Mouse (Mus musculus) forebrain, embryonic 11.5 days (tissue): ENCODE measurements at regions not wholly inside any gene's neighbourhood (a gene's known extent, or its start where the extent isn't known, plus 50 kb on each side); places are given as distances from the start of the nearest gene placed in this dataset.

Source experiments
- ATAC-seq: fragments of 200-750 bp; cut with Nextera tagmentation; replicated peaks from 2 replicates; pipeline ENCODE4 v1.8.0; 2017; ENCODE audit warnings: moderate TSS enrichment; ENCODE audit not compliant: low FRiP score
- DNase-seq: peaks from one replicate; pipeline ENCODE4 v3.0.0-alpha.2; 2017; ENCODE audit warnings: low spot score
- H3K27ac ChIP-seq: fragments of 300-500 bp; sonication (generic); 2 replicates; pipeline ENCODE4 v1.5.1; 2014; ENCODE audit warnings: low read depth, low read length
- H3K27me3 ChIP-seq: fragments of 300-500 bp; sonication (generic); 2 replicates; pipeline ENCODE4 v1.6.1; 2014; ENCODE audit warnings: mild to moderate bottlenecking, low read length, mixed read lengths; ENCODE audit not compliant: control insufficient read depth, insufficient read depth
- H3K36me3 ChIP-seq: fragments of 300-500 bp; sonication (generic); 2 replicates; pipeline ENCODE4 v1.6.1; 2014; ENCODE audit warnings: mild to moderate bottlenecking, low read length, moderate library complexity, mixed read lengths; ENCODE audit not compliant: control insufficient read depth, insufficient read depth
- H3K4me1 ChIP-seq: fragments of 300-500 bp; sonication (generic); replicated peaks from 2 replicates; pipeline ENCODE4 v1.6.1; 2014; ENCODE audit warnings: low read length, mixed read lengths; ENCODE audit not compliant: control insufficient read depth, insufficient read depth
- H3K4me2 ChIP-seq: fragments of 300-500 bp; sonication (generic); 2 replicates; pipeline ENCODE4 v1.6.1; 2014; ENCODE audit warnings: low read depth, mild to moderate bottlenecking, low read length, moderate library complexity, mixed read lengths; ENCODE audit not compliant: severe bottlenecking
- H3K4me3 ChIP-seq: fragments of 300-500 bp; sonication (generic); 2 replicates; pipeline ENCODE4 v1.5.1; 2014; ENCODE audit warnings: low read depth, low read length
- H3K9ac ChIP-seq: fragments of 300-500 bp; sonication (generic); 2 replicates; pipeline ENCODE4 v1.6.1; 2014; ENCODE audit warnings: low read length
- H3K9me3 ChIP-seq: fragments of 300-500 bp; sonication (generic); 2 replicates; pipeline ENCODE4 v1.6.1; 2016; ENCODE audit warnings: low read length, mixed read lengths; ENCODE audit not compliant: control insufficient read depth
- WGBS: fragments of 180-500 bp; shearing (Covaris S2); extraction: QIAGEN DNeasy Blood & Tissue Kit; methylation state at CpG from one replicate; pipeline ENCODE4 v1.1.7; 2014; 5-methylcytosine and 5-hydroxymethylcytosine counted together

GRCm38 (mm10) chr11:18621777-18622176, 397.0 kb downstream of the Meis1 start:
- H3K36me3 ChIP-seq = no peaks in the 10 kb centered on the region
- no peaks in the 10 kb centered on the region for H3K27me3 ChIP-seq
- 28% methylated on average over 3 of the region's 3 CpGs for WGBS
- peak; percentile 82 for ATAC-seq
- H3K4me3 ChIP-seq = no peak overlapping the region
- no peak overlapping the region for H3K4me2 ChIP-seq
- no peak overlapping the region for H3K27ac ChIP-seq
- H3K9me3 ChIP-seq = no peaks in the 10 kb centered on the region
- no peak for DNase-seq
- peaks cover 5% of the 10 kb centered on the region; the same call in 1 of the 2 replicates for H3K4me1 ChIP-seq
- H3K9ac ChIP-seq = no peak overlapping the region

- ATAC-seq = peak; percentile 51; the same call in 1 of the 2 replicates
- Histone ChIP-seq H3K36me3 (no peaks in the 10 kb centered on the region), H3K9ac (no peak overlapping the region), H3K9me3 (no peaks in the 10 kb centered on the region), H3K27me3 (no peaks in the 10 kb centered on the region), H3K4me2 (no peak overlapping the region), H3K4me1 (0 out of 2 replicates have a peak, but pooled peaks cover 3% of the 10 kb centered on the region), H3K27ac (no peak overlapping the region), H3K4me3 (no peak overlapping the region)
- WGBS = 25% methylated on average over 6 of the region's 6 CpGs
- no peak for DNase-seq
These were observed 413.9 kb downstream of the Meis1 start for GRCm38 (mm10) chr11:18604836-18605235.

GRCm38 (mm10) chr11:18601568-18602182, 417.1 kb downstream of the Meis1 start:
- ATAC-seq (no peak), DNase-seq (no peak)
- Histone ChIP-seq H3K27ac (no peak overlapping the region), H3K9me3 (no peaks in the 10 kb centered on the region), H3K4me1 (0 out of 2 replicates have a peak, but pooled peaks cover 3% of the 10 kb centered on the region), H3K4me2 (no peak overlapping the region), H3K36me3 (no peaks in the 10 kb centered on the region), H3K27me3 (no peaks in the 10 kb centered on the region), H3K4me3 (no peak overlapping the region), H3K9ac (no peak overlapping the region)
- WGBS = 94% methylated on average over 6 of the region's 6 CpGs

GRCm38 (mm10) chr11:18598349-18598748, 420.4 kb downstream of the Meis1 start:
- H3K27ac ChIP-seq = no peak overlapping the region
- H3K9me3 ChIP-seq = no peaks in the 10 kb centered on the region
- WGBS = 77% methylated on average over 3 of the region's 3 CpGs
- no peak overlapping the region for H3K4me2 ChIP-seq
- ATAC-seq (no peak), DNase-seq (no peak)
- H3K4me3 ChIP-seq = no peak overlapping the region
- H3K4me1 ChIP-seq = no peaks in the 10 kb centered on the region
- no peak overlapping the region for H3K9ac ChIP-seq
- no peaks in the 10 kb centered on the region for H3K36me3 ChIP-seq
- H3K27me3 ChIP-seq = no peaks in the 10 kb centered on the region

- WGBS = 91% methylated on average over 4 of the region's 4 CpGs
- H3K27ac ChIP-seq = no peak overlapping the region
- DNase-seq = no peak
- H3K4me1 ChIP-seq = no peaks in the 10 kb centered on the region
- H3K9me3 ChIP-seq = no peaks in the 10 kb centered on the region
- no peaks in the 10 kb centered on the region for H3K36me3 ChIP-seq
- ATAC-seq = no peak
- no peak overlapping the region for H3K4me2 ChIP-seq
- no peaks in the 10 kb centered on the region for H3K27me3 ChIP-seq
- H3K9ac ChIP-seq = no peak overlapping the region
- no peak overlapping the region for H3K4me3 ChIP-seq
These were observed 421.8 kb downstream of the Meis1 start for GRCm38 (mm10) chr11:18596996-18597395.

GRCm38 (mm10) chr11:18590487-18590886, 428.3 kb downstream of the Meis1 start:
- WGBS = 97% methylated on average over 1 of the region's 1 CpGs
- no peak overlapping the region for H3K4me3 ChIP-seq
- no peaks in the 10 kb centered on the region for H3K4me1 ChIP-seq
- ATAC-seq (no peak), DNase-seq (no peak)
- H3K27ac ChIP-seq = no peak overlapping the region
- no peaks in the 10 kb centered on the region for H3K9me3 ChIP-seq
- no peaks in the 10 kb centered on the region for H3K27me3 ChIP-seq
- H3K4me2 ChIP-seq = no peak overlapping the region
- H3K9ac ChIP-seq = no peak overlapping the region
- H3K36me3 ChIP-seq = no peaks in the 10 kb centered on the region

GRCm38 (mm10) chr11:18586468-18586867, 432.3 kb downstream of the Meis1 start:
- H3K27ac ChIP-seq = no peak overlapping the region
- no peak overlapping the region for H3K4me3 ChIP-seq
- no peak for DNase-seq
- H3K36me3 ChIP-seq = no peaks in the 10 kb centered on the region
- H3K9ac ChIP-seq = no peak overlapping the region
- H3K4me1 ChIP-seq = no peaks in the 10 kb centered on the region
- H3K27me3 ChIP-seq = no peaks in the 10 kb centered on the region
- no peak for ATAC-seq
- H3K4me2 ChIP-seq = no peak overlapping the region
- WGBS = 82% methylated on average over 3 of the region's 3 CpGs
- H3K9me3 ChIP-seq = no peaks in the 10 kb centered on the region

GRCm38 (mm10) chr11:18585031-18585430, 433.8 kb downstream of the Meis1 start:
- DNase-seq (no peak), ATAC-seq (no peak)
- Histone ChIP-seq H3K4me3 (no peak overlapping the region), H3K36me3 (no peaks in the 10 kb centered on the region), H3K9me3 (no peaks in the 10 kb centered on the region), H3K9ac (no peak overlapping the region), H3K4me2 (no peak overlapping the region), H3K4me1 (no peaks in the 10 kb centered on the region), H3K27me3 (no peaks in the 10 kb centered on the region), H3K27ac (no peak overlapping the region)
- WGBS = 71% methylated on average over 8 of the region's 8 CpGs

GRCm38 (mm10) chr11:18582781-18583161, 436.0 kb downstream of the Meis1 start:
- Histone ChIP-seq H3K9me3 (no peaks in the 10 kb centered on the region), H3K27me3 (no peaks in the 10 kb centered on the region), H3K4me1 (no peaks in the 10 kb centered on the region), H3K27ac (no peak overlapping the region), H3K4me2 (no peak overlapping the region), H3K36me3 (no peaks in the 10 kb centered on the region), H3K9ac (no peak overlapping the region), H3K4me3 (no peak overlapping the region)
- DNase-seq (no peak), ATAC-seq (no peak)
- 80% methylated on average over 1 of the region's 1 CpGs for WGBS
